Mouse (Mus musculus) heart, adult 2 months (tissue): ENCODE data around the gene Actl6a.

Source experiments
- CTCF ChIP-seq: fragments of 200-600 bp; IDR thresholded peaks from 2 replicates; pipeline ENCODE4 v1.8.1; 2022; ENCODE audit warnings: antibody characterized with exemption, mild to moderate bottlenecking, moderate library complexity
- EP300 ChIP-seq: fragments of 200-500 bp; IDR thresholded peaks from 2 replicates; pipeline ENCODE4 v1.6.1; 2011; ENCODE audit warnings: low read depth, low read length, control low read depth; ENCODE audit not compliant: insufficient read depth
- POLR2A ChIP-seq: fragments of 200-500 bp; IDR thresholded peaks from 2 replicates; pipeline ENCODE4 v1.6.1; 2011; ENCODE audit warnings: mild to moderate bottlenecking, low read depth, low read length, control low read depth; ENCODE audit not compliant: insufficient read depth

- no peak for TF ChIP-seq POLR2A
- TF ChIP-seq CTCF, result no peak
- TF ChIP-seq EP300, result no peak
Observed at GRCm38 (mm10) chr3:32738549-32738948, 32.5 kb downstream of the Actl6a start.
